Mouse (Mus musculus) limb, embryonic 11.5 days (tissue): ENCODE measurements at regions not wholly inside any gene's neighbourhood (a gene's known extent, or its start where the extent isn't known, plus 50 kb on each side); places are given as distances from the start of the nearest gene placed in this dataset.

Experiments
- ATAC-seq: fragments of 200-750 bp; cut with Nextera tagmentation; 2 replicates; pipeline ENCODE4 v1.8.0; 2017; ENCODE audit warnings: low read depth; ENCODE audit not compliant: insufficient number of reproducible peaks, low FRiP score, low TSS enrichment
- DNase-seq: peaks from one replicate; pipeline ENCODE4 v3.0.0-alpha.2; 2015; ENCODE audit warnings: low spot score
- H3K27ac ChIP-seq: fragments of 300-500 bp; sonication (generic); replicated peaks from 2 replicates; pipeline ENCODE4 v1.5.1; 2014; ENCODE audit warnings: low read depth, mild to moderate bottlenecking, low read length
- H3K27me3 ChIP-seq: fragments of 300-500 bp; sonication (generic); 2 replicates; pipeline ENCODE4 v1.6.1; 2014; ENCODE audit warnings: mild to moderate bottlenecking, low read length, mixed read lengths; ENCODE audit not compliant: control insufficient read depth, insufficient read depth
- H3K36me3 ChIP-seq: fragments of 300-500 bp; sonication (generic); 2 replicates; pipeline ENCODE4 v1.6.1; 2014; ENCODE audit warnings: mild to moderate bottlenecking, low read length, moderate library complexity, mixed read lengths; ENCODE audit not compliant: control insufficient read depth, insufficient read depth
- H3K4me1 ChIP-seq: fragments of 300-500 bp; sonication (generic); 2 replicates; pipeline ENCODE4 v1.6.1; 2014; ENCODE audit warnings: low read length, mixed read lengths; ENCODE audit not compliant: control insufficient read depth, insufficient read depth
- H3K4me2 ChIP-seq: fragments of 300-500 bp; sonication (generic); 2 replicates; pipeline ENCODE4 v1.6.1; 2014; ENCODE audit warnings: low read depth, mild to moderate bottlenecking, moderate library complexity; ENCODE audit not compliant: severe bottlenecking
- H3K4me3 ChIP-seq: fragments of 300-500 bp; sonication (generic); 2 replicates; pipeline ENCODE4 v1.5.1; 2014; ENCODE audit warnings: low read depth, low read length
- H3K9ac ChIP-seq: fragments of 300-500 bp; sonication (generic); 2 replicates; pipeline ENCODE4 v1.6.1; 2014; ENCODE audit warnings: mild to moderate bottlenecking, low read length
- H3K9me3 ChIP-seq: fragments of 300-500 bp; sonication (generic); 2 replicates; pipeline ENCODE4 v1.6.1; 2016; ENCODE audit warnings: low read length; ENCODE audit not compliant: control insufficient read depth
- WGBS: fragments of 180-500 bp; shearing (Covaris S2); extraction: QIAGEN DNeasy Blood & Tissue Kit; methylation state at CpG from one replicate; pipeline ENCODE4 v1.1.7; 2014; 5-methylcytosine and 5-hydroxymethylcytosine counted together

- no peaks in the 10 kb centered on the region for H3K4me1 ChIP-seq
- H3K4me2 ChIP-seq, result no peak overlapping the region
- ATAC-seq, result no peak
- 56% methylated on average over 3 of the region's 3 CpGs for WGBS
- no peaks in the 10 kb centered on the region for H3K9me3 ChIP-seq
- no peaks in the 10 kb centered on the region for H3K36me3 ChIP-seq
- no peak overlapping the region for H3K27ac ChIP-seq
- H3K9ac ChIP-seq, result no peak overlapping the region
- no peak for DNase-seq
- no peak overlapping the region for H3K4me3 ChIP-seq
- no peaks in the 10 kb centered on the region for H3K27me3 ChIP-seq
Observed at GRCm38 (mm10) chr8:127860891-127861290, 497.5 kb upstream of the Nrp1 start.

- 70% methylated on average over 1 of the region's 1 CpGs for WGBS
- Histone ChIP-seq H3K4me3 (no peak overlapping the region), H3K36me3 (no peaks in the 10 kb centered on the region), H3K9me3 (no peaks in the 10 kb centered on the region), H3K27me3 (no peaks in the 10 kb centered on the region), H3K4me2 (no peak overlapping the region), H3K4me1 (no peaks in the 10 kb centered on the region), H3K9ac (no peak overlapping the region), H3K27ac (no peak overlapping the region)
- ATAC-seq (no peak), DNase-seq (no peak)
Observed at GRCm38 (mm10) chr8:127884641-127885040, 473.8 kb upstream of the Nrp1 start.

GRCm38 (mm10) chr8:127885211-127885610, 473.2 kb upstream of the Nrp1 start:
- H3K4me3 ChIP-seq, result no peak overlapping the region
- ATAC-seq, result no peak
- H3K27ac ChIP-seq, result no peak overlapping the region
- no peaks in the 10 kb centered on the region for H3K4me1 ChIP-seq
- no peaks in the 10 kb centered on the region for H3K9me3 ChIP-seq
- H3K4me2 ChIP-seq, result no peak overlapping the region
- no peaks in the 10 kb centered on the region for H3K36me3 ChIP-seq
- DNase-seq, result no peak
- no peaks in the 10 kb centered on the region for H3K27me3 ChIP-seq
- WGBS, result 79% methylated on average over 3 of the region's 3 CpGs
- H3K9ac ChIP-seq, result no peak overlapping the region

GRCm38 (mm10) chr8:127885831-127886230, 472.6 kb upstream of the Nrp1 start:
- H3K4me3 ChIP-seq, result no peak overlapping the region
- 12% methylated on average over 3 of the region's 3 CpGs for WGBS
- H3K27me3 ChIP-seq, result no peaks in the 10 kb centered on the region
- 0 out of 2 replicates have a peak, but pooled peaks cover under 1% of the 10 kb centered on the region for H3K4me1 ChIP-seq
- no peak overlapping the region for H3K4me2 ChIP-seq
- no peak overlapping the region for H3K9ac ChIP-seq
- DNase-seq (no peak), ATAC-seq (no peak)
- H3K9me3 ChIP-seq, result no peaks in the 10 kb centered on the region
- no peaks in the 10 kb centered on the region for H3K36me3 ChIP-seq
- H3K27ac ChIP-seq, result no peak overlapping the region

GRCm38 (mm10) chr8:127890729-127891128, 467.7 kb upstream of the Nrp1 start:
- ATAC-seq, result no peak
- WGBS, result 17% methylated on average over 6 of the region's 6 CpGs

GRCm38 (mm10) chr8:127894284-127894683, 464.1 kb upstream of the Nrp1 start:
- DNase-seq, result no peak
- no peak overlapping the region for H3K4me3 ChIP-seq

More at GRCm38 (mm10) chr8:127890729-127891128, 467.7 kb upstream of the Nrp1 start:
- H3K4me1 ChIP-seq, result 0 out of 2 replicates have a peak, but pooled peaks cover 2% of the 10 kb centered on the region
- H3K9me3 ChIP-seq, result no peaks in the 10 kb centered on the region
- no peak overlapping the region for H3K9ac ChIP-seq
- H3K27ac ChIP-seq, result no peak overlapping the region
- no peak for DNase-seq
- no peak overlapping the region for H3K4me3 ChIP-seq
- H3K4me2 ChIP-seq, result no peak overlapping the region
- no peaks in the 10 kb centered on the region for H3K36me3 ChIP-seq
- H3K27me3 ChIP-seq, result no peaks in the 10 kb centered on the region

GRCm38 (mm10) chr8:127908436-127908835, 450.0 kb upstream of the Nrp1 start:
- H3K27ac ChIP-seq, result no peak overlapping the region
- H3K9ac ChIP-seq, result no peak overlapping the region
- no peaks in the 10 kb centered on the region for H3K27me3 ChIP-seq
- 94% methylated on average over 5 of the region's 5 CpGs for WGBS
- no peaks in the 10 kb centered on the region for H3K9me3 ChIP-seq
- no peak for ATAC-seq
- no peak for DNase-seq
- H3K4me2 ChIP-seq, result no peak overlapping the region
- H3K36me3 ChIP-seq, result no peaks in the 10 kb centered on the region
- no peak overlapping the region for H3K4me3 ChIP-seq
- no peaks in the 10 kb centered on the region for H3K4me1 ChIP-seq

More at GRCm38 (mm10) chr8:127894284-127894683, 464.1 kb upstream of the Nrp1 start:
- Histone ChIP-seq H3K27me3 (no peaks in the 10 kb centered on the region), H3K9ac (no peak overlapping the region), H3K36me3 (no peaks in the 10 kb centered on the region), H3K27ac (no peak overlapping the region), H3K4me1 (0 out of 2 replicates have a peak, but pooled peaks cover 2% of the 10 kb centered on the region), H3K4me2 (no peak overlapping the region), H3K9me3 (no peaks in the 10 kb centered on the region)
- ATAC-seq, result no peak

GRCm38 (mm10) chr8:127909580-127909979, 448.8 kb upstream of the Nrp1 start:
- Histone ChIP-seq H3K27me3 (no peaks in the 10 kb centered on the region), H3K9ac (no peak overlapping the region)
- no peak for ATAC-seq

GRCm38 (mm10) chr8:127914086-127914485, 444.3 kb upstream of the Nrp1 start:
- Histone ChIP-seq H3K27ac (no peak overlapping the region), H3K4me2 (no peak overlapping the region), H3K9ac (no peak overlapping the region), H3K4me3 (no peak overlapping the region), H3K36me3 (no peaks in the 10 kb centered on the region), H3K9me3 (no peaks in the 10 kb centered on the region), H3K4me1 (no peaks in the 10 kb centered on the region), H3K27me3 (no peaks in the 10 kb centered on the region)
- 83% methylated on average over 3 of the region's 3 CpGs for WGBS
- ATAC-seq (no peak), DNase-seq (no peak)

More at GRCm38 (mm10) chr8:127909580-127909979, 448.8 kb upstream of the Nrp1 start:
- no peaks in the 10 kb centered on the region for H3K4me1 ChIP-seq
- no peak overlapping the region for H3K4me3 ChIP-seq
- DNase-seq, result no peak
- H3K9me3 ChIP-seq, result no peaks in the 10 kb centered on the region
- no peak overlapping the region for H3K4me2 ChIP-seq
- 80% methylated on average over 2 of the region's 2 CpGs for WGBS
- no peaks in the 10 kb centered on the region for H3K36me3 ChIP-seq
- no peak overlapping the region for H3K27ac ChIP-seq
